Mouse (Mus musculus) midbrain, embryonic 16.5 days (tissue): ENCODE results near the gene Cntfr. TPM values are rescaled to one million over a fixed set of nuclear protein-coding genes. Genes with fewer than 3 reads are reported as not detected.

Experiments used
- ATAC-seq: fragments of 200-750 bp; cut with Nextera tagmentation; 2 replicates; pipeline ENCODE4 v1.8.0; 2017; ENCODE audit warnings: moderate TSS enrichment
- H3K27ac ChIP-seq: fragments of 300-500 bp; sonication (generic); 2 replicates; pipeline ENCODE4 v1.5.1; 2014; ENCODE audit warnings: mild to moderate bottlenecking, low read length, mixed read lengths
- H3K27me3 ChIP-seq: fragments of 300-500 bp; sonication (generic); 2 replicates; pipeline ENCODE4 v1.6.1; 2014; ENCODE audit warnings: low read depth, low read length, mixed read lengths; ENCODE audit not compliant: control insufficient read depth, insufficient read depth
- H3K36me3 ChIP-seq: fragments of 300-500 bp; sonication (generic); 2 replicates; pipeline ENCODE4 v1.6.1; 2014; ENCODE audit warnings: mild to moderate bottlenecking, low read length, moderate library complexity, mixed read lengths; ENCODE audit not compliant: control insufficient read depth, insufficient read depth
- H3K4me1 ChIP-seq: fragments of 300-500 bp; sonication (generic); 2 replicates; pipeline ENCODE4 v1.6.1; 2014; ENCODE audit warnings: mild to moderate bottlenecking, low read length, mixed read lengths; ENCODE audit not compliant: control insufficient read depth, insufficient read depth
- H3K4me2 ChIP-seq: fragments of 300-500 bp; sonication (generic); 2 replicates; pipeline ENCODE4 v1.6.1; 2014; ENCODE audit warnings: mild to moderate bottlenecking, low read length, mixed read lengths
- H3K4me3 ChIP-seq: fragments of 300-500 bp; sonication (generic); 2 replicates; pipeline ENCODE4 v1.5.1; 2014; ENCODE audit warnings: low read depth, mild to moderate bottlenecking, low read length, moderate library complexity, mixed read lengths
- H3K9ac ChIP-seq: fragments of 300-500 bp; sonication (generic); 2 replicates; pipeline ENCODE4 v1.6.1; 2014; ENCODE audit warnings: low read depth, low read length, mixed read lengths
- H3K9me3 ChIP-seq: fragments of 300-500 bp; sonication (generic); replicated peaks from 2 replicates; pipeline ENCODE4 v1.6.1; 2014; ENCODE audit warnings: mild to moderate bottlenecking, low read length, mixed read lengths; ENCODE audit not compliant: control insufficient read depth, poor library complexity, severe bottlenecking
- WGBS: fragments of 180-500 bp; shearing (Covaris S2); extraction: QIAGEN DNeasy Blood & Tissue Kit; methylation state at CpG from one replicate; pipeline ENCODE4 v1.1.7; 2014; 5-methylcytosine and 5-hydroxymethylcytosine counted together
- polyA plus RNA-seq: library from polyadenylated mRNA; unstranded; fragments of >200 nt; fragmentation: Nextera tagmentation; extraction: Ambion mirVana; gene quantifications from 2 replicates; pipeline ENCODE4 v1.2.1, GENCODE M21; 2015

Gene Cntfr
- polyA plus RNA-seq, 1 experiment from 2014 or later = 28.3 TPM

DNA sequence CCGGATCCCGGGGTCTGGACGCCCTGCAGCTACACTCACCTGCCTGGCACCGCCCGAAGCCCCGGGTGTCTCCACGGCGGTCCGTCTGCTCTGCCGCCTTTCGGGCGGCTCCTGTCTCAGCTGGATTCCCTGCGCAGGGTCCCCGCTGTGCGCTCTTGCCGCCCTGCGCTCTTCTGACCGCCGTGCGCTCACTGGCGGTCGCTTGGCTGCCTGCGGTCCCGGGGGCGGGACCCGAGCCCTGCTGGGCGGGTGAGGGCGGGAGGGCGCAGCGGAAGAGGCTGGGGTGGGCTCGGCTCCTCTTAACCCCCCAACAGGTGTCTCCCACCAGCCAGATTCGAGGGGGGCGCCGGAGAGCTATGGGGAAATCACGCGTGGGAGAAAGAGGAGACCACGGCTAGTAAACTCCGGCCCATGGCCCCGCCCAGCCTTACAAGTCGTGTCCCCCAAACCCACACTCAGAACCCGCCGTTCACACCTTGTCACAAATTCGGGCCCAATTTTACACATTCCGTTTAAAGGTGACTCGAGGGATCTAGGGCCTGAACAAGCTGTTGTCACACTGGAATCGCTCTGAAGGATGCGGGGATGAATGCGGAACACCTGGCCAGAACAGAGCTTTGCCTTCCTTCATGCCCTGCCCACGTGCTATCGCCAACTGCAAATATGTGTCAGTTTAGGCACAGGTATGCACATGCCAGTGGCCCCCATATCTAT lies 34.3 kb upstream of the Cntfr start, which contains the start of gene Arid3c:
Gene Arid3c, minus strand, starts transcription at position 91 of the 714 bp plus-strand sequence.
- H3K4me1 ChIP-seq = peaks cover 6% of the 10 kb centered on the region
- peak; percentile 66; the same call in 1 of the 2 replicates for ATAC-seq
- H3K36me3 ChIP-seq = no peaks in the 10 kb centered on the region
- peak within 1 kb of the TSS; percentile 41 for H3K4me3 ChIP-seq
- WGBS = 2% methylated on average over 48 of the region's 50 CpGs
- peaks cover 61% of the 10 kb centered on the region for H3K27me3 ChIP-seq
- no peaks in the 10 kb centered on the region for H3K9me3 ChIP-seq
- H3K9ac ChIP-seq = peak within 1 kb of the TSS; percentile 48
- H3K27ac ChIP-seq = no peak within 1 kb of the TSS
- H3K4me2 ChIP-seq = peak within 1 kb of the TSS; percentile 69

DNA sequence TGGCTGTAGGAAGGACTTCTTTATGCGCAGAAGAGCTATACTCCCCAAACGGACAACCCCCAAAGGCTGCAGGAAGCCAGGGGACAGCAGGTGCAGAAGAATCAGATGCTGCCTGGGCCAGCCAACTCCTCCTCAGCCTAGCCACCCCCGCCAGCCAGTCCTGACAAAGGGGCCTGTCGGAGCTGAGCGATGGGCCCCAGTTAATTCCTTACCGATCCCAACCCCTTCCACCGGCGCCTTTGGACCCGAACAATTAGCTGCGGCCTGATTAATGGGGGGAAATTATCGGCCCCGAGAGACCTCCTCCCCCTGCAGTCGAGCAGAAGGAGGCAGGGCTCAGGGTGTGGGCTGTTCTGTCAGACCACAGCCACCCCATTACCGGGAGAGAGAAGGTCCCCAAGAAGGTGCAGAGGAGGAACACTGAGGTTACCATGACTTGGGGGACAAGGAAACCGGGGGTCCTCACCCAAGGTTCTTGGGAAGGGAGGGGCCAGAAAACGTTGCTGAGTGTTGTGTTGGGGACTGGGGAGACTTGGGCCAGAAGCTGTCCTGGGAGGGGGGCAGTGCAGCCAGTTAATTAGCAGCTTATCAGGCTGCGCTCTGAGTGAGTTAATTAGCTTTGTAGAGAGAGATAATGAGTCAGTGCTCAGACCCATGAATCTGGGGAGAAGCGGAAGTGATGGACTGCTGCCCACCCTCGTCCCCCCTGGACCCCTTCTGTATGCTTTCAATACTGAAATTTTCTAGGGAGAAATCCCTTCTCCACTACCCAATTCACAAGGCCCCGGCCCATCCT lies 30.1 kb upstream of the Cntfr start:
- Histone ChIP-seq H3K9me3 (no peaks in the 10 kb centered on the region), H3K27me3 (peaks cover 72% of the 10 kb centered on the region), H3K27ac (no peak overlapping the region), H3K4me3 (no peak overlapping the region), H3K4me1 (peaks cover 15% of the 10 kb centered on the region), H3K4me2 (no peak overlapping the region), H3K36me3 (no peaks in the 10 kb centered on the region), H3K9ac (no peak overlapping the region)
- ATAC-seq = no peak
- WGBS = 14% methylated on average over 20 of the region's 20 CpGs

DNA sequence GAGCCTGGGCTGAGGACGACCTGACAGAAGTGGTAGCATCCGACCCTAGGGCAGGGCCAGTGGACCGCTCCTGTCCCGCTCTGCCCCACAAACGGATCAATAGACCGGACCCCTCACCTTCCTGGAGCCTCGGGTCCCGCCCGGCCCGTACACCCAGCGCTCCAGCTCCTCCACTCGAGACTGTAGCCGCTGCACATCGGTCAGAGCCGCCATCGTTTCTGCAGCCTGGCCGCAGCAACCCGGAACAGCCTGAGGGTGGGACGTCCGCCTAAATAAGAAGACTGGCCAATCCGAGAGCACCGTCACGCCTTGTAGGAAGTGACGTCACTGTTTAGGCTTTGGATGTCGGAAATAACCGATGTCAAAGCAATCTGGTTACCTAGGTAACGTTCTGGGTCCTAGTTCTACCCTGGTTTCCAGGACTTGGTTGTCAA lies 26.0 kb upstream of the Cntfr start, which contains the start of gene Dctn3:
Gene Dctn3, minus strand, starts transcription at position 253 of the 434 bp plus-strand sequence.
- Histone ChIP-seq H3K4me1 (peaks cover 15% of the 10 kb centered on the region), H3K4me3 (peak within 1 kb of the TSS; percentile 93), H3K9ac (peak within 1 kb of the TSS; percentile 94), H3K9me3 (no peaks in the 10 kb centered on the region), H3K27me3 (peaks cover 40% of the 10 kb centered on the region), H3K4me2 (peak within 1 kb of the TSS; percentile 93), H3K27ac (peak within 1 kb of the TSS; percentile 67; the same call in 1 of the 2 replicates), H3K36me3 (peaks cover 13% of the 10 kb centered on the region)
- WGBS = under 1% methylated on average over 27 of the region's 27 CpGs
- peak; percentile 96 for ATAC-seq

DNA sequence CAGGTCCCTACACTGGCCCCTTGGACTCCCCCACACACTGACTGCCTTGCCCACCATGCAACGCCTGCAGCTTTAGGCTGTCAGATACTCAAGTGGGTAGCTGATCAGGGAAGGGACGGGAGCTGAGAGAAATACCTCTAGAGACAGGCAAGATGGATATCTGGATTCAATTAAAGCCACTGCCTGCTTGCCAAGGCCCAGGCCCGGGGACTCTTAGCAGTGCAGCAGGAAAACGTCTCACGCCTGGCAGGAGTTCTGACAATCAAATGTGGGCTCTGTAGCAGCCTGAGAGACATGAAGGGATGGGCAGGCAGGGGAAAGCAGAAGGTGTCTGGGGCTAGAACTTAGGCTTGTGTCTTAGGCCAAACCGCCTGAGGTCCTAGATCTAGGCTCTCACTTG lies 19.9 kb upstream of the Cntfr start:
- Histone ChIP-seq H3K27me3 (no peaks in the 10 kb centered on the region), H3K9me3 (no peaks in the 10 kb centered on the region), H3K4me1 (peaks cover 29% of the 10 kb centered on the region), H3K9ac (no peak overlapping the region), H3K4me2 (no peak overlapping the region), H3K4me3 (no peak overlapping the region), H3K36me3 (peaks cover 20% of the 10 kb centered on the region), H3K27ac (no peak overlapping the region)
- no peak for ATAC-seq
- 72% methylated on average over 6 of the region's 6 CpGs for WGBS

DNA sequence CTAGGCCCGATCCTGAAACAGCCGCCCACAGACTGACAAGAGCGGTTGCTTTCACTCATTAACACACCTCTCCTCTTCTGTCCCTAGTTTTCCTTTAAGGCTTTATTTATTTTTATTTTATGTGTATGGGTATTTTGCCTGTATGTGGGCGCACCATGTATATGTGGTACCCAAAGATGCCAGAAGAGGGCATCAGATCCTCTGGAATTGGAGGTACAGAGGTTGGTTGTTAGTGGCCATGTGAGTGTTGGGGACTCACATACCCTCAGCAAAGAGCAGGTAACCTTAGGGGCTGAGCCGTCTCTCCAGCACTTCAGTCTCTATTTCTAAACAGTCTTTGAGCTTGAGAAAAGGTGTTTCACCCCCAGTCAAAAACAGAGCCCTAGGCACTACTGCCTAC lies 18.7 kb upstream of the Cntfr start:
- Histone ChIP-seq H3K9ac (no peak overlapping the region), H3K4me3 (no peak overlapping the region), H3K36me3 (peaks cover 20% of the 10 kb centered on the region), H3K9me3 (no peaks in the 10 kb centered on the region), H3K27me3 (no peaks in the 10 kb centered on the region), H3K4me1 (peaks cover 31% of the 10 kb centered on the region), H3K4me2 (no peak overlapping the region), H3K27ac (no peak overlapping the region)
- no peak for ATAC-seq
- WGBS = 84% methylated on average over 5 of the region's 5 CpGs

DNA sequence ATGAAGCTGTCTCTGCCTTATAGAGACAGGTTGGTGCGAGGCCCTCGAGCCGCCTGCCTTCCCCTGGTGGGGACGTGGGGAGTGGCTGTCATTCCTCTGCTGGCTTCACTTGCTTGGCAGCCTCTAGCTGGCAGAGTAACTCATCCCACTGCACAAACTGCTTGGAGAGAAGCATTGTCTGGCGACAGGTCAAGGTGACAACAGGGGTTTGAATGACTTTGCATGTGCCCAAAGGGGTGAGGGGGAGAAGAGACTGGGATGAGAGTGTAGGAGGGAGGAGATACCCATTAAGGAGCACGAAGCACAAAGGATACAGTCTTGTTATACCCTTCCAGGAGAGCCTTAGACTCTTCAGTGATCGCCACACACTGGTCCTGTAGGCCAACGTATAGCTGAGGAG lies 18.2 kb upstream of the Cntfr start:
- H3K27ac ChIP-seq = no peak overlapping the region
- H3K9ac ChIP-seq = no peak overlapping the region
- 78% methylated on average over 8 of the region's 8 CpGs for WGBS
- H3K27me3 ChIP-seq = no peaks in the 10 kb centered on the region
- ATAC-seq = no peak
- H3K4me3 ChIP-seq = no peak overlapping the region
- peaks cover 31% of the 10 kb centered on the region for H3K4me1 ChIP-seq
- peaks cover 20% of the 10 kb centered on the region for H3K36me3 ChIP-seq
- no peaks in the 10 kb centered on the region for H3K9me3 ChIP-seq
- H3K4me2 ChIP-seq = no peak overlapping the region

DNA sequence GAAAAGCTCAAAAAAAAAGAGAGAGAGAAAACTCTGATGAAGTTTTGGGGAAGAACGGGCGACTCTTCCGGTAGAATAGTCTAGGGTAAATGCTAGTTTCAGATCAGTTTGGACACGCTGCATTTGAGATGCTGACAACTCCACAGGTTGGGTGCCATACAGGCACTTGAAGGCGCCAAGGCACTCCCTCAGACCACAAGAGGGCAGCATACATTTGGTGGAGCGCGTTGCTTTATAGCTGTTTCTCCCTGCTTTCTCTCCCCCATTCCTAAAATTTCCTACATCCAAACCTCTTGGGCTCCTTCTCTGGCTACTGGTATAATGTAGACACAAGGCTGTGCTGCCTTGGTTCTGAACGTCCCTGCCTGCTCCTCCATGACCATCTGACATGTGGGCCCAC lies 17.4 kb upstream of the Cntfr start:
- WGBS = 10% methylated on average over 8 of the region's 8 CpGs
- ATAC-seq = peak; percentile 18; the same call in 1 of the 2 replicates
- H3K27ac ChIP-seq = no peak overlapping the region

DNA sequence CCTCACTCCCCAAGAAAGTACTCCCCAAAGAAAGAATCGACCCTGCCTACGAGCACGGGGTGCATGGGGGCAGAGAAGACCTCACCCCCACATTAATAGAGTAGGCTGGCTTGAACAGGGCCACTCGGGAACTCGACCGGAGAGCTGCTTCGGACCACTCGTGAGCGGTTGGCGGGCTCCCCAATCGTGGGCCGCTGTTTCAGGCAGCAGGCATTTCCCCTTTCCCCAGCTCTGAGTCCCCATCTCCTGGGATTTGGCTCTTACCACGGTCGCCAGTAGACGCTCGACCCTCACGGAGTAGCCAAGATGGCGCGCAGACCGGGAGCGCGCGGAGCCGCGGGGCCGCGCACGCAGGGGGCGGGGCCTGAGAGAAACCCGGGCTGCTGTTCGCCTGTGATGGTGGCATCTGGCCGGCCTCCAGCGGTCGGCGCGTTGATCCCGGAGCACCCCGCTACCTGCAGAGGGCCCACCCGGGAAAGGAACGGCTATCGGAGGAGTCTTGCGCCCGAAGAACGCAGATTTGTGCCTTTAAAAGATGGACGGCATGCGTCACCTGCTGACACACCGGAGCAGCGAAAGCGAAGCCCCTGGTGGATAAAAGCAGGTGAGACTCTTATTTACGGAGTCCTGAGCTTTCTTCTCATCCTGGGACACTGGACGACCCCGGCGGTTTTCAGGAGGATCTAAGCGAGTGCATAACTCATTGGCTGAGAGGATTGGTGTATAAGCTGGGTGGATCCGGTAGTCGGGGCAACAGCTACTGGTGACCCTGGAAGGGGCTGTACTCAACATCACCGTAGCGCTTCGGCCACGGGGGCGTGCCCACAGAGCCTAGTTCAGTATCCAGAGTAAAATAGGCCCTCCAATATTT lies 16.5 kb upstream of the Cntfr start, which contains the start of gene Rpp25l:
Gene Rpp25l, minus strand, starts transcription at position 338 of the 871 bp plus-strand sequence.
- peak within 1 kb of the TSS; percentile 90 for H3K4me2 ChIP-seq

More for the DNA sequence above, 17.4 kb upstream of the Cntfr start:
- H3K9ac ChIP-seq = 0 out of 2 replicates have a peak overlapping the region, but pooled peaks have one; percentile 39
- H3K9me3 ChIP-seq = no peaks in the 10 kb centered on the region
- H3K36me3 ChIP-seq = peaks cover 16% of the 10 kb centered on the region
- no peaks in the 10 kb centered on the region for H3K27me3 ChIP-seq
- H3K4me2 ChIP-seq = peak overlapping the region; percentile 90
- peaks cover 31% of the 10 kb centered on the region for H3K4me1 ChIP-seq
- H3K4me3 ChIP-seq = peak overlapping the region; percentile 71

More for the DNA sequence above, 16.5 kb upstream of the Cntfr start, which contains the start of gene Rpp25l:
- H3K4me1 ChIP-seq = peaks cover 31% of the 10 kb centered on the region
- ATAC-seq = peak; percentile 75
- H3K9me3 ChIP-seq = no peaks in the 10 kb centered on the region
- WGBS = under 1% methylated on average over 61 of the region's 61 CpGs
- peak within 1 kb of the TSS; percentile 86 for H3K27ac ChIP-seq
- peak within 1 kb of the TSS; percentile 89 for H3K9ac ChIP-seq
- peaks cover 12% of the 10 kb centered on the region for H3K36me3 ChIP-seq
- no peaks in the 10 kb centered on the region for H3K27me3 ChIP-seq
- peak within 1 kb of the TSS; percentile 71 for H3K4me3 ChIP-seq
